Mouse (Mus musculus): ENCODE results near the gene 1700016K19Rik. TPM values are rescaled to one million over a fixed set of nuclear protein-coding genes. Genes with fewer than 3 reads are reported as not detected.
"Not testable (repeated sequence)": the region's sequence is repeated elsewhere in the genome, so short reads cannot be mapped to it uniquely, and the experiment has no call there.

Gene 1700016K19Rik
- polyA plus RNA-seq, 1 experiment from 2014 or later: not detected

- Histone ChIP-seq H3K4me1 (ENCODE audit: control insufficient read depth, insufficient read depth, low read length) (no peaks in the 10 kb centered on the region), H3K4me2 (no peak overlapping the region), H3K9ac (ENCODE audit: low read depth, low read length) (0 out of 2 replicates have a peak overlapping the region, but pooled peaks have one; percentile 10), H3K27ac (ENCODE audit: low read depth, low read length) (no peak overlapping the region), H3K36me3 (ENCODE audit: control insufficient read depth, insufficient read depth, low read length) (no peaks in the 10 kb centered on the region), H3K27me3 (ENCODE audit: control insufficient read depth, insufficient read depth, low read length) (no peaks in the 10 kb centered on the region), H3K4me3 (ENCODE audit: low read depth, low read length) (no peak overlapping the region), H3K9me3 (replicated peaks; ENCODE audit: control insufficient read depth, low read length) (no peaks in the 10 kb centered on the region)
- no peak for ATAC-seq (replicated peaks; ENCODE audit: insufficient number of reproducible peaks, low FRiP score, low TSS enrichment)
- 60% methylated on average over 9 of the region's 9 CpGs for WGBS (ENCODE audit: insufficient replicate concordance)
Observed at GRCm38 (mm10) chr11:75994357-75994756, 5.4 kb upstream of the 1700016K19Rik start.

- Histone ChIP-seq H3K4me1 (ENCODE audit: control insufficient read depth, insufficient read depth, low read length) (no peaks in the 10 kb centered on the region), H3K27ac (ENCODE audit: low read depth, low read length) (no peak overlapping the region), H3K4me3 (ENCODE audit: low read depth, low read length) (no peak overlapping the region), H3K9ac (ENCODE audit: low read depth, low read length) (no peak overlapping the region), H3K4me2 (no peak overlapping the region), H3K36me3 (ENCODE audit: control insufficient read depth, insufficient read depth, low read length) (no peaks in the 10 kb centered on the region), H3K9me3 (replicated peaks; ENCODE audit: control insufficient read depth, low read length) (no peaks in the 10 kb centered on the region), H3K27me3 (ENCODE audit: control insufficient read depth, insufficient read depth, low read length) (peaks cover 16% of the 10 kb centered on the region)
- no peak for ATAC-seq (replicated peaks; ENCODE audit: insufficient number of reproducible peaks, low FRiP score, low TSS enrichment)
- WGBS (ENCODE audit: insufficient replicate concordance): 80% methylated on average over 5 of the region's 5 CpGs
Observed at GRCm38 (mm10) chr11:76000701-76001100, 989 bp downstream of the 1700016K19Rik start.

GRCm38 (mm10) chr11:76001237-76001878 lies 1.6 kb downstream of the 1700016K19Rik start:
- H3K27ac ChIP-seq (ENCODE audit: low read depth, low read length): no peak overlapping the region
- peaks cover 16% of the 10 kb centered on the region for H3K27me3 ChIP-seq (ENCODE audit: control insufficient read depth, insufficient read depth, low read length)
- no peaks in the 10 kb centered on the region for H3K4me1 ChIP-seq (ENCODE audit: control insufficient read depth, insufficient read depth, low read length)
- no peaks in the 10 kb centered on the region for H3K9me3 ChIP-seq (replicated peaks; ENCODE audit: control insufficient read depth, low read length)
- no peaks in the 10 kb centered on the region for H3K36me3 ChIP-seq (ENCODE audit: control insufficient read depth, insufficient read depth, low read length)
- WGBS (ENCODE audit: insufficient replicate concordance): 53% methylated on average over 3 of the region's 3 CpGs
- no peak overlapping the region for H3K4me2 ChIP-seq
- no peak overlapping the region for H3K4me3 ChIP-seq (ENCODE audit: low read depth, low read length)
- ATAC-seq (replicated peaks; ENCODE audit: insufficient number of reproducible peaks, low FRiP score, low TSS enrichment): no peak
- H3K9ac ChIP-seq (ENCODE audit: low read depth, low read length): no peak overlapping the region

- ATAC-seq (replicated peaks; ENCODE audit: insufficient number of reproducible peaks, low FRiP score, low TSS enrichment); H3K9ac ChIP-seq (ENCODE audit: low read depth, low read length); H3K9me3 ChIP-seq (replicated peaks; ENCODE audit: control insufficient read depth, low read length); H3K36me3 ChIP-seq (ENCODE audit: control insufficient read depth, insufficient read depth, low read length); H3K4me2 ChIP-seq; H3K27ac ChIP-seq (ENCODE audit: low read depth, low read length); H3K4me1 ChIP-seq (ENCODE audit: control insufficient read depth, insufficient read depth, low read length); H3K4me3 ChIP-seq (ENCODE audit: low read depth, low read length): not testable (repeated sequence)
- WGBS (ENCODE audit: insufficient replicate concordance): 82% methylated on average over 7 of the region's 7 CpGs
- H3K27me3 ChIP-seq (ENCODE audit: control insufficient read depth, insufficient read depth, low read length): peaks cover 16% of the 10 kb centered on the region
Observed at GRCm38 (mm10) chr11:76004276-76004675, 4.6 kb downstream of the 1700016K19Rik start.

DNA sequence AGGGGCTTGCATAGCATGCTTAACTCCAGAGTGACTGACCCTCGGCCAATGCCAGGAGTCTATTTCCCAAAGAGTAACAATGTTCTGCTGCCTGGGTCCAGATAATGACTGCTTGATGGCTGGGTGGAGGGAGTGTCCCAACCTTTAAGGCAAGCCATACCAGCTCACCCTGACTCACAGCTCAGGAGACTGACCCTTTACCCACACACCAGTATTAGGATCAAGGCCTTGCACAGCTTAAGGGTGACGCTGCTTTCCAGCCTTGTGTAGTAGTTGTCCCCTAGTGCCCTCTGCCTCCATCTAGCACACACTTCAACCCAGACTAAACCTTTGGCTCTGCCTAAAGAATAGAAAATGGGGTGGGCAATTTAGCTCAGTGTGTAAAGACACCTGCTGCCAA lies 8.4 kb downstream of the 1700016K19Rik start:
- 76% methylated on average over 2 of the region's 2 CpGs for WGBS (ENCODE audit: insufficient replicate concordance)
- no peaks in the 10 kb centered on the region for H3K9me3 ChIP-seq (replicated peaks; ENCODE audit: control insufficient read depth, low read length)
- H3K27me3 ChIP-seq (ENCODE audit: control insufficient read depth, insufficient read depth, low read length): no peaks in the 10 kb centered on the region
- no peaks in the 10 kb centered on the region for H3K36me3 ChIP-seq (ENCODE audit: control insufficient read depth, insufficient read depth, low read length)
- ATAC-seq (replicated peaks; ENCODE audit: insufficient number of reproducible peaks, low FRiP score, low TSS enrichment): no peak
- no peak overlapping the region for H3K27ac ChIP-seq (ENCODE audit: low read depth, low read length)
- H3K4me2 ChIP-seq: no peak overlapping the region
- no peaks in the 10 kb centered on the region for H3K4me1 ChIP-seq (ENCODE audit: control insufficient read depth, insufficient read depth, low read length)
- H3K9ac ChIP-seq (ENCODE audit: low read depth, low read length): no peak overlapping the region
- no peak overlapping the region for H3K4me3 ChIP-seq (ENCODE audit: low read depth, low read length)

DNA sequence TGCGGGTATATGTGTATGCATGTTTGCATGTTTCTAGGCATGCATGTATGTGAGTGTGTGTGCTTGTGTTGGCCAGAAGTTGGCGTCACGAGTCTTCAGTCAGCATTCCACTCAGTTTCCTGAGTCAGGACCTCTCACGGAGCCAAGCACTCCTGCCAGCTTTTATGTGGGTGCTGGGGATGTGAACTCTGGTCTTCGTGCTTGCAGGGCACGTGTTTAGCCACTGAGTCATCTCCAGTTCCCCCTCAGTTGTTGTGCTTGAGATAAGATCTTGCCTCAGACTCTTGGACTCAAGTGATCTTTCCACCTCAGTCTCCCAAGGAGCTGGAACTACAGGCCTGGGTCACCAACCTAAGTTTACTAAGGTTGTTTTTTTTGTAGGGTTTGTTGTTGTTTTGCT lies 9.4 kb downstream of the 1700016K19Rik start:
- Histone ChIP-seq H3K4me2 (no peak overlapping the region), H3K4me3 (ENCODE audit: low read depth, low read length) (no peak overlapping the region), H3K4me1 (ENCODE audit: control insufficient read depth, insufficient read depth, low read length) (no peaks in the 10 kb centered on the region), H3K27me3 (ENCODE audit: control insufficient read depth, insufficient read depth, low read length) (no peaks in the 10 kb centered on the region), H3K9me3 (replicated peaks; ENCODE audit: control insufficient read depth, low read length) (no peaks in the 10 kb centered on the region), H3K36me3 (ENCODE audit: control insufficient read depth, insufficient read depth, low read length) (no peaks in the 10 kb centered on the region), H3K27ac (ENCODE audit: low read depth, low read length) (no peak overlapping the region), H3K9ac (ENCODE audit: low read depth, low read length) (no peak overlapping the region)
- 73% methylated on average over 6 of the region's 6 CpGs for WGBS (ENCODE audit: insufficient replicate concordance)
- ATAC-seq (replicated peaks; ENCODE audit: insufficient number of reproducible peaks, low FRiP score, low TSS enrichment): no peak

DNA sequence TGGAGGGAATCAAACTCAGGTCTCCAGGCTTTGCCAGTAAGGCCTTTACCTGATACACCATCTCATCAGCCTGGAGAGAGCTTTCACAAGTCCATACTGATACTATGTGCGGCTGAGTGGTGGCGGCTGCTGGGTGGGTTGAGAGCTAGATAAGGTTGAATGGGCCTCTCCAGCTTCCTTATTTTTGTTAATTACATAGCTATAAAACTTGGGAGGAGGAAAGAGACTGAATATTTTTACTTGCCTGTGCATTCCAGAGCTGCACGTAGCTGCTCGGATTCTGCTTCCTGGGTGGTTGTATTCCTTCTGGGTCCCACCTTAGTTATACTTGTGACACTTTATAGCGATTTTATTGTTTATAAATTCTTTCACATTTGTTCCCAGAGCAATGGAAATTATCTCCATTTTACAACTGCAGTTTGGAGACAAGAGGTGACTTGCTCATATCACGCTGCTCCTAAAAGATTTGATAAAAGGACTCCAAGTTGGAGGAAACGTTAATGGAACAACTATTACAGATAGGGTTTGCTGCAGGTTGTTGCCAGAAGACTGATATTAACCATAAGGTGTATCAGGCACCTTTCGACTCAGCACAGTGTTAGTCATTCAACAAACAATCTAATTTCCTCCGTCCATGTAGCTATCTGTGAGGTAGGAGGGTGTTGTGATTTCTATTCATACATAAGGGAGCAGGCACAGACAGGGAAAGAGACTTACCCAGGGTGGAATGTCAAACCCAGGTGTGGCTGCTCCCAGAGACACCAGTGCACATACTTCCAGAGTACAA lies 11.3 kb downstream of the 1700016K19Rik start:
- Histone ChIP-seq H3K4me1 (ENCODE audit: control insufficient read depth, insufficient read depth, low read length) (no peaks in the 10 kb centered on the region), H3K4me3 (ENCODE audit: low read depth, low read length) (no peak overlapping the region), H3K4me2 (no peak overlapping the region), H3K9ac (ENCODE audit: low read depth, low read length) (no peak overlapping the region), H3K27ac (ENCODE audit: low read depth, low read length) (no peak overlapping the region), H3K36me3 (ENCODE audit: control insufficient read depth, insufficient read depth, low read length) (no peaks in the 10 kb centered on the region), H3K9me3 (replicated peaks; ENCODE audit: control insufficient read depth, low read length) (no peaks in the 10 kb centered on the region), H3K27me3 (ENCODE audit: control insufficient read depth, insufficient read depth, low read length) (no peaks in the 10 kb centered on the region)
- 63% methylated on average over 9 of the region's 9 CpGs for WGBS (ENCODE audit: insufficient replicate concordance)
- no peak for ATAC-seq (replicated peaks; ENCODE audit: insufficient number of reproducible peaks, low FRiP score, low TSS enrichment)

DNA sequence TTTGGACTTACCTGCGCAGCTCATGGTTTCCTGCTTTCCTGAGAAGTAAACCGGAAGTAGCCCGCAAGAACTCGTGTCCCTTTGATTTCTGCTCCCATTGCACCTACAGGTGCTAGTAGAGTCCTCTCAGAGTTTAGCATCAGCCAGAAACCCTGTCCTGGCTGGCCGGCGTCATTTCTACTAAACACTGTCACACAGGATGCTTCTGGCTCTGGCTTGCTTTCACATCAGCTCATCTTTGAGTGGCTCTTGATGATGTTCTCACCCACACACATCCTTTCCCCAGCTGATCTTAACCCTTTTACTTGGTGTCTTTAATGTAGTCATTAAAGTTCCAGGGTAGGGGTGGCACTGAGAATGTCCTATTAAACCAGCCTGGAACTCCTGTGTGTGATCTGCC lies 15.5 kb downstream of the 1700016K19Rik start:
- 76% methylated on average over 6 of the region's 6 CpGs for WGBS (ENCODE audit: insufficient replicate concordance)
- Histone ChIP-seq H3K36me3 (ENCODE audit: control insufficient read depth, insufficient read depth, low read length) (no peaks in the 10 kb centered on the region), H3K9me3 (replicated peaks; ENCODE audit: control insufficient read depth, low read length) (no peaks in the 10 kb centered on the region), H3K4me2 (no peak overlapping the region), H3K4me1 (ENCODE audit: control insufficient read depth, insufficient read depth, low read length) (no peaks in the 10 kb centered on the region), H3K27me3 (ENCODE audit: control insufficient read depth, insufficient read depth, low read length) (no peaks in the 10 kb centered on the region), H3K27ac (ENCODE audit: low read depth, low read length) (no peak overlapping the region), H3K9ac (ENCODE audit: low read depth, low read length) (no peak overlapping the region), H3K4me3 (ENCODE audit: low read depth, low read length) (no peak overlapping the region)
- ATAC-seq (replicated peaks; ENCODE audit: insufficient number of reproducible peaks, low FRiP score, low TSS enrichment): no peak

- Histone ChIP-seq H3K36me3 (ENCODE audit: control insufficient read depth, insufficient read depth, low read length) (no peaks in the 10 kb centered on the region), H3K27me3 (ENCODE audit: control insufficient read depth, insufficient read depth, low read length) (no peaks in the 10 kb centered on the region), H3K9ac (ENCODE audit: low read depth, low read length) (no peak overlapping the region), H3K27ac (ENCODE audit: low read depth, low read length) (no peak overlapping the region), H3K9me3 (replicated peaks; ENCODE audit: control insufficient read depth, low read length) (no peaks in the 10 kb centered on the region), H3K4me3 (ENCODE audit: low read depth, low read length) (no peak overlapping the region), H3K4me2 (no peak overlapping the region), H3K4me1 (ENCODE audit: control insufficient read depth, insufficient read depth, low read length) (no peaks in the 10 kb centered on the region)
- WGBS (ENCODE audit: insufficient replicate concordance): 77% methylated on average over 4 of the region's 4 CpGs
- no peak for ATAC-seq (replicated peaks; ENCODE audit: insufficient number of reproducible peaks, low FRiP score, low TSS enrichment)
Observed at GRCm38 (mm10) chr11:76015814-76016213, 16.1 kb downstream of the 1700016K19Rik start.

Measured in heart, embryonic 11.5 days (tissue).